Mouse (Mus musculus) cortical plate, adult 2 months (tissue): ENCODE data around the gene Pltp.

ENCODE experiments used
- CTCF ChIP-seq: fragments of 200-500 bp; IDR thresholded peaks from 2 replicates; pipeline ENCODE4 v1.5.1; 2011; ENCODE audit warnings: mild to moderate bottlenecking, control low read depth, low read length; ENCODE audit not compliant: insufficient read depth; ENCODE audit errors: extremely low read depth
- POLR2A ChIP-seq: fragments of 200-500 bp; IDR thresholded peaks from 2 replicates; pipeline ENCODE4 v1.6.1; 2011; ENCODE audit warnings: mild to moderate bottlenecking, low read length, control low read depth; ENCODE audit not compliant: insufficient read depth; ENCODE audit errors: extremely low read depth

GRCm38 (mm10) chr2:164823969-164824368 is 33.5 kb downstream of the Pltp start:
- TF ChIP-seq CTCF (no peak), POLR2A (no peak)
